Mouse (Mus musculus) liver (tissue): ENCODE results near the gene Tnrc6b.

Experiments used
- DNase-seq: peaks from one replicate; pipeline ENCODE4 v3.0.0-alpha.2; 2020; ENCODE audit warnings: mixed read lengths

Gene Tnrc6b

GRCm38 (mm10) chr15:80741836-80742235 is 30.7 kb downstream of the Tnrc6b start:
- DNase-seq = no peak

- peak; percentile 43 for DNase-seq
Observed at GRCm38 (mm10) chr15:80742991-80743474, 31.9 kb downstream of the Tnrc6b start.

- DNase-seq = no peak
Observed at GRCm38 (mm10) chr15:80743606-80744005, 32.5 kb downstream of the Tnrc6b start.

- DNase-seq = peak; percentile 36
Observed at GRCm38 (mm10) chr15:80744667-80745422, 33.7 kb downstream of the Tnrc6b start.

GRCm38 (mm10) chr15:80748979-80749378 is 37.9 kb downstream of the Tnrc6b start:
- peak; percentile 19 for DNase-seq

- no peak for DNase-seq
Observed at GRCm38 (mm10) chr15:80753351-80753750, 42.2 kb downstream of the Tnrc6b start.

- DNase-seq = no peak
Observed at GRCm38 (mm10) chr15:80754103-80754502, 43.0 kb downstream of the Tnrc6b start.

- DNase-seq = no peak
Observed at GRCm38 (mm10) chr15:80759451-80759850, 48.3 kb downstream of the Tnrc6b start.

- DNase-seq = peak; percentile 26
Observed at GRCm38 (mm10) chr15:80760504-80760903, 49.4 kb downstream of the Tnrc6b start.

GRCm38 (mm10) chr15:80760935-80761334 is 49.8 kb downstream of the Tnrc6b start:
- DNase-seq = peak; percentile 92

- no peak for DNase-seq
Observed at GRCm38 (mm10) chr15:80762621-80763020, 51.5 kb downstream of the Tnrc6b start.

- no peak for DNase-seq
Observed at GRCm38 (mm10) chr15:80764666-80765065, 53.6 kb downstream of the Tnrc6b start.

- DNase-seq = no peak
Observed at GRCm38 (mm10) chr15:80765381-80765780, 54.3 kb downstream of the Tnrc6b start.

- DNase-seq = no peak
Observed at GRCm38 (mm10) chr15:80768216-80768615, 57.1 kb downstream of the Tnrc6b start.

- DNase-seq = peak; percentile 46
Observed at GRCm38 (mm10) chr15:80771926-80772441, 60.9 kb downstream of the Tnrc6b start.

- no peak for DNase-seq
Observed at GRCm38 (mm10) chr15:80774666-80775065, 63.6 kb downstream of the Tnrc6b start.

- DNase-seq = no peak
Observed at GRCm38 (mm10) chr15:80779006-80779405, 67.9 kb downstream of the Tnrc6b start.

- no peak for DNase-seq
Observed at GRCm38 (mm10) chr15:80780154-80780751, 69.1 kb downstream of the Tnrc6b start.

- DNase-seq = no peak
Observed at GRCm38 (mm10) chr15:80781218-80781806, 70.2 kb downstream of the Tnrc6b start.

GRCm38 (mm10) chr15:80784553-80784971 is 73.4 kb downstream of the Tnrc6b start:
- no peak for DNase-seq

GRCm38 (mm10) chr15:80785699-80786098 is 74.6 kb downstream of the Tnrc6b start:
- DNase-seq = no peak

- DNase-seq = no peak
Observed at GRCm38 (mm10) chr15:80787746-80788145, 76.6 kb downstream of the Tnrc6b start.

- DNase-seq = no peak
Observed at GRCm38 (mm10) chr15:80792556-80792955, 81.4 kb downstream of the Tnrc6b start.

- DNase-seq = no peak
Observed at GRCm38 (mm10) chr15:80795076-80795475, 84.0 kb downstream of the Tnrc6b start.
